Mouse (Mus musculus) cerebellum, adult 2 months (tissue): ENCODE results near the gene Pnpla2. TPM values are rescaled to one million over a fixed set of nuclear protein-coding genes. Genes with fewer than 3 reads are reported as not detected.

ENCODE experiments used
- DNase-seq, 2 experiments: peaks; one replicate each; pipeline ENCODE4 v3.0.0; 2021
- H3K27ac ChIP-seq: fragments of 200-500 bp; 2 replicates; pipeline ENCODE4 v1.5.1; 2012; ENCODE audit warnings: low read length, control low read depth, inconsistent platforms; ENCODE audit not compliant: insufficient read depth
- H3K27me3 ChIP-seq: fragments of 200-500 bp; 2 replicates; pipeline ENCODE4 v1.6.1; 2012; ENCODE audit warnings: inconsistent platforms, mild to moderate bottlenecking, low read length, moderate library complexity; ENCODE audit not compliant: control insufficient read depth, insufficient read depth
- H3K4me1 ChIP-seq: fragments of 200-500 bp; 2 replicates; pipeline ENCODE4 v1.6.1; 2011; ENCODE audit warnings: low read length; ENCODE audit not compliant: control insufficient read depth, insufficient read depth
- H3K4me3 ChIP-seq: fragments of 200-500 bp; replicated peaks from 2 replicates; pipeline ENCODE3; 2011; ENCODE audit warnings: mild to moderate bottlenecking, low read depth, low read length, control low read depth; ENCODE audit not compliant: insufficient read depth
- CTCF ChIP-seq: fragments of 200-500 bp; IDR thresholded peaks from 2 replicates; pipeline ENCODE4 v1.5.1; 2011; ENCODE audit warnings: low read depth, mild to moderate bottlenecking, control low read depth, low read length, moderate library complexity, borderline replicate concordance; ENCODE audit not compliant: insufficient read depth
- POLR2A ChIP-seq: fragments of 200-500 bp; IDR thresholded peaks from 2 replicates; pipeline ENCODE4 v1.6.1; 2011; ENCODE audit warnings: low read length, control low read depth, borderline replicate concordance; ENCODE audit not compliant: insufficient read depth
- WGBS: fragments of 180-500 bp; shearing (Covaris S2); methylation state at CpG from one replicate; pipeline ENCODE4 v1.1.7; 2018; 5-methylcytosine and 5-hydroxymethylcytosine counted together
- polyA plus RNA-seq: library from polyadenylated mRNA; depleted of rRNA; stranded (reverse); fragments of >200 nt; gene quantifications from 2 replicates; pipeline ENCODE4 v1.2.3, GENCODE M21; 2012

The Pnpla2 gene
- polyA plus RNA-seq, 1 experiment, result 46.8 TPM

DNA sequence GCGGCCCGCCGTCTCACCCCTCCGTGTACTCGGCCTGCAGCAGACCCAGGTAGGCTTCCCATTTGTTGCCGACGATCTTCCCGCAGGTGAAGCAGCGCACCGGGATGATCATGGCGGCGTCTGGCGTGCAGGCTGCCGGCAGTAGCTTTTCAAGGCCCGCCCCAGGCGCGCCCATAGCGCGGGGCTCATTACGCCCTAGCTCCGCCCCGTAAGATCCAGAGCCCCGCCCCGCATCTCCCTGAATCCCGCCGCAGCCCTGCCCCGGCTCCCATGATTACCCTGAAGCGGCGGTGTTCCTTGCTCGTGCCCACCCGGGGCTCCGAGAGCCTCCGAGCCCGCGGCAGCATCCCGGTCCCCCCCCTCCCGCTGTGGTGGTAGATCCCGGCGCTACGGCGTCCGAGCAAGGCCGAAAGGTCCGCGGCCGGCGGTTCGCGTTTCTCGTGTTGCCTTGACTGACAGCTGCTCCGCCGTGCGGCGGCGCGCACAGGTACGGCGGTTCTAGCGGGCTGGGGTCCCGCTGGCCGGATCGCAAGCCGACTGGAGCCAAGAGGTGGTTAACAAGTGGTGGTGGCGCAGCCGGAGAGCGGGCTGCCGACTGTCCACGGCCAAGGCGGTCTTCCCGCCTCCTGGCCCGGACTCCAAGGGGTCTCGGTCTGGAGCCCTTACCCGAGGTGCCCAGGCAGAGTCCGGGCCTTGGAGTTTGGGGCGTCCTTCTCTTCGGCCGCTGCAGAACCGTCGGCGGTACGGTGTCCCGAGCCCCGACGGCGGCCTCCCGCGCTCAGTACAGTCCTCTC lies 20.2 kb downstream of the Pnpla2 start, which contains the start of the genes Polr2l and Tspan4:
Polr2l (minus strand) TSS at position 122 of the 794 bp plus-strand sequence.
Tspan4 (plus strand) TSS at position 230 of the 794 bp plus-strand sequence.
- H3K27me3 ChIP-seq, result no peaks in the 10 kb centered on the region
- WGBS, result under 1% methylated on average over 87 of the region's 87 CpGs
- no peak for TF ChIP-seq CTCF
- peak; percentile 80 for TF ChIP-seq POLR2A
- H3K4me3 ChIP-seq, result peak within 1 kb of the TSS; percentile 68
- H3K4me1 ChIP-seq, result peaks cover 8% of the 10 kb centered on the region
- H3K27ac ChIP-seq, result peak within 1 kb of the TSS; percentile 86
- DNase-seq, result peak; percentile 86 to 93

- H3K4me1 ChIP-seq, result peaks cover 8% of the 10 kb centered on the region
- no peaks in the 10 kb centered on the region for H3K27me3 ChIP-seq
- peak overlapping the region; percentile 68 for H3K4me3 ChIP-seq
- WGBS, result 4% methylated on average over 12 of the region's 12 CpGs
- DNase-seq, result no peak
- peak overlapping the region; percentile 41; the same call in 1 of the 2 replicates for H3K27ac ChIP-seq
- TF ChIP-seq POLR2A (no peak), CTCF (no peak)
These were observed 20.8 kb downstream of the Pnpla2 start for GRCm38 (mm10) chr7:141475805-141476158.

- H3K27me3 ChIP-seq, result no peaks in the 10 kb centered on the region
- TF ChIP-seq CTCF (no peak), POLR2A (no peak)
- 2% methylated on average over 17 of the region's 17 CpGs for WGBS
- peak overlapping the region; percentile 19 for H3K4me3 ChIP-seq
- peak in 1 of 2 experiments; percentile 54 for DNase-seq
- H3K4me1 ChIP-seq, result peaks cover 8% of the 10 kb centered on the region
- peak overlapping the region; percentile 41 for H3K27ac ChIP-seq
These were observed 21.4 kb downstream of the Pnpla2 start for GRCm38 (mm10) chr7:141476226-141476980.

GRCm38 (mm10) chr7:141476981-141477370 lies 22.0 kb downstream of the Pnpla2 start:
- WGBS, result 14% methylated on average over 7 of the region's 7 CpGs
- DNase-seq, result no peak
- Histone ChIP-seq H3K27me3 (no peaks in the 10 kb centered on the region), H3K27ac (peak overlapping the region; percentile 41), H3K4me3 (no peak overlapping the region), H3K4me1 (peaks cover 8% of the 10 kb centered on the region)
- TF ChIP-seq POLR2A, result no peak
- no peak for TF ChIP-seq CTCF

DNA sequence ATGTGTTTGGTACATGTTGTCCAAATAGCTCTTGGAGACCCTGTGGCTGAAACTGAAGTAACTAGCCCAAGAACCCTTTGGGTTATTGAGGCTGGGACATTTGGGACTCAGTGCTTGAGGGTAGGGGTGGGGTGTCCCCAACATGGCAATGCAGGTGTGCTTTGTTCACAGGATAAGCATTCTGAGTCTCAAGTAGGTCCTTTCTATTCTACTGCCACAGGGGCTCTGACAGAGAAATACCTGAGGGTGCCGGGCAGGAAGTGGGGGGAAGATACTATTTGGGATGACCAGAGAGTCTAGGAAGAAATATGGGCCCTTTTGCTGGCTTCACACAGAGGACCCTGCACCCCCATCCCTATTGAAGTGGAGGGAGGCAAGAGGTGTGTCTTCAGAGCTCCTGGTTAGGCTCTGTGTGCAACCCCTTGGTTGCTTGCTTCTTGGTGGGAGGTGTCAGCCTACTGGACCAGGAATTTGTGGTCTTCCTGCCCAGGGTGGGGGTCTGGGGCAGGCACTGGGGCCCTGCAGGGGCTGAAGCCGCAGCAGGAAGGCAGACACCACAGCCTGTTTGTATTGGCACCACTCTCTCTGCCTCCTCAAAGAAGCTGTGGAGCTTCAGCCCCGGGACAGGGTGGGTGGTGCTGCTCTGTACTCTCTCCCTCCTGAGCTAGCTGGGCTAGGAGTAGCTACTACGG lies 22.7 kb downstream of the Pnpla2 start:
- no peak overlapping the region for H3K4me3 ChIP-seq
- no peak for DNase-seq
- H3K27me3 ChIP-seq, result no peaks in the 10 kb centered on the region
- H3K27ac ChIP-seq, result no peak overlapping the region
- peaks cover 8% of the 10 kb centered on the region for H3K4me1 ChIP-seq
- WGBS, result 57% methylated on average over 4 of the region's 4 CpGs
- no peak for TF ChIP-seq CTCF
- TF ChIP-seq POLR2A, result no peak

GRCm38 (mm10) chr7:141478270-141478748 lies 23.3 kb downstream of the Pnpla2 start:
- H3K4me1 ChIP-seq, result peaks cover 8% of the 10 kb centered on the region
- 46% methylated on average over 5 of the region's 5 CpGs for WGBS
- TF ChIP-seq POLR2A, result no peak
- TF ChIP-seq CTCF, result no peak
- H3K4me3 ChIP-seq, result no peak overlapping the region
- no peak overlapping the region for H3K27ac ChIP-seq
- H3K27me3 ChIP-seq, result no peaks in the 10 kb centered on the region
- no peak for DNase-seq

DNA sequence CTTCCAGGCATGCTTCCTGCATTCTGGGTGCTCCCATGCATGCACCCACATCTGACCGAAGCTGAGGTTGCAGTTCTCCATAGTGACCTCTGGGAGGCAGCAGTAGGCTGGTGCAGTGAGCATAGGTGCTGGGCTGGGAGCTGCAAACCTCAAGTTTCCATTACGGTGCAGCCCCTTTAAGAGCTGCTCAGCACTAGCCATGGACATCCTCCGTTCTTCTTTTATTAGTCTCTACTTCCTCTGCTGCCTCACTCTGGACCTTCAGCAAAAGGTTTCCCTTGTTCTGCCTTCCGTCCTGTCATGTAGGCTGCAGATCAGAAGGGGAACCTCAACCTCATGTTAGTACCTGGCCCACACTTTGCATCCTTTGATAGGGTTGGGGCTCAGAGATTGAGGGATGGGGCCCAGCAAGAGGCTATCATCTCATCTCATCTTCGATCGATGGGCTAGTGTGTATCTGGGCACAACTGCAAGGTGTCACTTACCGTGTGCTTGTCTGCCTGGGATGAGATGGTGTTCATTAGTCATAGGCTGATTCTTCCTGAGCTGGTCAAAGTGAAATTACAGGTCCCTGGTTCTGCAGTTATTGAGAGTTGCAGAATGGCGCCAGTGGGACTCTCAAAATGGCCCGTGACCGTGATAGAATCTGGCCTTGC lies 26.0 kb downstream of the Pnpla2 start:
- WGBS, result 2% methylated on average over 10 of the region's 10 CpGs
- Histone ChIP-seq H3K4me1 (peaks cover 24% of the 10 kb centered on the region), H3K27me3 (no peaks in the 10 kb centered on the region), H3K4me3 (peak overlapping the region; percentile 82), H3K27ac (peak overlapping the region; percentile 94)
- TF ChIP-seq POLR2A, result peak; percentile 72; the same call in 1 of the 2 replicates
- TF ChIP-seq CTCF, result peak; percentile 100
- peak; percentile 85 to 90 for DNase-seq
